Mouse (Mus musculus): ENCODE data around the gene Klf7. TPM values are rescaled to one million over a fixed set of nuclear protein-coding genes. Genes with fewer than 3 reads are reported as not detected.

The Klf7 gene
- polyA plus RNA-seq, 1 experiment, result 18.4 TPM

DNA sequence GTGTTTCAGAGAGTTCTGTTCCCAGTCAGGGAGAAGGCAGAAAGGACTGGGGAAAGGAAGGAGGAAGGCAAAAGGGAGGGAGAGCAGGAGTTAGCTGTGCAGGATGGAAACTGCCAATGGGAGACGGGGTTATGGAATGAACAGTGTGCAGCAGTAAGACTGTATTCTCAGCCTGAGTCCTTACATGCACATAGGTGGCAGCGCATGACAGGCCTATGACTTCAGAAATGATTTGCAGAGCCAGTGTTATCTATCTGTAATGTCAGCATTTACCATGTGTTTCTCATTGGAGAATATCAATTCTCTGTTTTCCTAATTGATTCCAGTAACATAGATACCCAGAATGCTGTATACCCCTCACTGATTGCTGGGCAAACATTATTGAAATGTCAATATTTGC lies 123.9 kb downstream of the Klf7 start:
- TF ChIP-seq CTCF (IDR thresholded peaks at IDR 0.05; ENCODE audit: extremely low read depth, insufficient read depth, low read length), result no peak
- no peak for TF ChIP-seq POLR2A (IDR thresholded peaks at IDR 0.05; ENCODE audit: extremely low read depth, insufficient read depth, low read length)
- Histone ChIP-seq H3K4me3 (ENCODE audit: insufficient read depth, low read length) (no peak overlapping the region), H3K4me1 (ENCODE audit: control insufficient read depth, insufficient read depth, low read length) (peaks cover 13% of the 10 kb centered on the region), H3K27ac (ENCODE audit: insufficient read depth, low read length) (no peak overlapping the region)

DNA sequence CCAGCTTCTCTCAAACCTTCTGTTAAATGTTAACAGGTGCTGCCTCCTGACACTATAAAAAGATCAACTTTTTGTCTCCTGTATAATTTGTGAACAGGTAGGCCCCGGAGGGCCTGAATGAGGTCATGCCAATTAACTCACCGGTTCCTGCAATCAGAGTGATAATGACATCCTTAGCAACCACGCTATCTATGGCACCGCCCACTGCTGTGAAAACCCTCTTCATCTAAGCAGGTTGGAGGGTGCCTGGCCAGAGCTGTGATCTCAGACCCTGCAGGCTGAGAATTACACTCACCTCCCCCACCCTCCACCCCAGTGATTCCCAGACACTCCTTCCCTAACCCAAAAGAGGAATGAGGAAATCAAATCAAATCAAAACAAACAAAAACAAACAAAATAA lies 126.3 kb downstream of the Klf7 start:
- TF ChIP-seq CTCF (IDR thresholded peaks at IDR 0.05; ENCODE audit: extremely low read depth, insufficient read depth, low read length), result no peak
- TF ChIP-seq POLR2A (IDR thresholded peaks at IDR 0.05; ENCODE audit: extremely low read depth, insufficient read depth, low read length), result no peak
- 0 out of 2 replicates have a peak overlapping the region, but pooled peaks have one; percentile 82 for H3K27ac ChIP-seq (ENCODE audit: insufficient read depth, low read length)
- peaks cover 13% of the 10 kb centered on the region for H3K4me1 ChIP-seq (ENCODE audit: control insufficient read depth, insufficient read depth, low read length)
- H3K4me3 ChIP-seq (ENCODE audit: insufficient read depth, low read length), result no peak overlapping the region

DNA sequence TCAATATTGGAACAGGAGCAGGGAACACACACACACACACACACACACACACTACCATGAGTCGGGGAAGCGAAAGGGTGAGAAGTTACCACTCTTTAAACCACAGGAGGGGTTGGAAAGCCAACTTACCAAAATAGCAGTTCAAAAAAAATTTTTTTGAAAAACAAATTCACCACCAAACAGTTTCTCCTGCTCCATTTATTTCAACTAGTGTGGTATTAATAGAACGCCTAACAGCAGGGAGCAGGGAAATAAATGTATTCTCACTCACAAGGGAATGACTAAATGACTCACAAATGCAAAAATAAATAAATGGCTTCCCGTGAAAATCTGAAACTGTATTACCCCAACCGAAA lies 127.0 kb downstream of the Klf7 start:
- no peak overlapping the region for H3K4me3 ChIP-seq (ENCODE audit: insufficient read depth, low read length)
- H3K27ac ChIP-seq (ENCODE audit: insufficient read depth, low read length), result peak overlapping the region; percentile 82
- H3K4me1 ChIP-seq (ENCODE audit: control insufficient read depth, insufficient read depth, low read length), result peaks cover 13% of the 10 kb centered on the region
- TF ChIP-seq POLR2A (IDR thresholded peaks at IDR 0.05; ENCODE audit: extremely low read depth, insufficient read depth, low read length) (no peak), CTCF (IDR thresholded peaks at IDR 0.05; ENCODE audit: extremely low read depth, insufficient read depth, low read length) (no peak)

DNA sequence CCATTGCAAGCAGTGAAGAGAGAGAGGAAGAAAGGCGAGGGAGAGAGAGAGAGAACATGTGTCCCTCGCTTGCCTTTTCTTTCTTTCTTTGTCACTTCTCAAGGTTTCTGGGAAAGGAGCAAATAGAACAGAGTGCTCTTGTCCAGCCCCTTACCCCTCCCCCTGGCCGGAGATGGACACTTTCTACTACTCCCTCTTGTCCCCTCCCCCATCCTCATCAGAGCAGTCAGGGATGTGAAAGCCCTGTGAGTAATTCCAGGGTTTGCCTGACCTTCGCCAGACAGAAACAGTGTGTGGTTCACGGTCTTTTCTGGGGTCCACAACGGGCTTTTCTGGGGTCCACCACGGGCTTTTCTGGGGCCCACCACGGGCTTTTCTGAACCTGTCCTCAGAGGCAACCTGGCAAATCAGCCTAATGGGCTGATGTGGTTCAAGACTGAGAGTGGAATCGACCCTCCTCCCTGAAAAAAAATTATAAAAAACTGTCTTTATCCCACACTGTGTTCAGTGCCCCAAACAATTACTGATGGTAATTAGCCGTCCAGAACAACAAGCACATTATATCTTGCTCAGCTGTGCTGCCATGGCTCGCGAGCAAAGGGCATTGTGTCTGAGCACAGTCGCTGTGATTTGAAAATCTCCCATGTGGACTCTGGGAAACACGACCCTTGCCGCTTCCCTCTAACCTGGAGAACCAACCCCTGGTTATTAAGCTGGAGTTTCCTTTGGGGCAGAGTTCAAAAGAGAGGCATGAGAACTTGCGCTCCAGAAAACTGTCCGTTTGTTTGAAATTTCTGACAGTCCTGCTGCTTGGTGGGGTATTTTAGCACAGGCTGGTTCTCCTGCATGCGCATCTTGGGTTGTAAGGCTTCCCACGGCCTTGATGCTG lies 127.6 kb downstream of the Klf7 start:
- Histone ChIP-seq H3K27ac (ENCODE audit: insufficient read depth, low read length) (peak overlapping the region; percentile 62), H3K4me1 (ENCODE audit: control insufficient read depth, insufficient read depth, low read length) (peaks cover 13% of the 10 kb centered on the region), H3K4me3 (ENCODE audit: insufficient read depth, low read length) (no peak overlapping the region)
- TF ChIP-seq POLR2A (IDR thresholded peaks at IDR 0.05; ENCODE audit: extremely low read depth, insufficient read depth, low read length) (no peak), CTCF (IDR thresholded peaks at IDR 0.05; ENCODE audit: extremely low read depth, insufficient read depth, low read length) (no peak)

DNA sequence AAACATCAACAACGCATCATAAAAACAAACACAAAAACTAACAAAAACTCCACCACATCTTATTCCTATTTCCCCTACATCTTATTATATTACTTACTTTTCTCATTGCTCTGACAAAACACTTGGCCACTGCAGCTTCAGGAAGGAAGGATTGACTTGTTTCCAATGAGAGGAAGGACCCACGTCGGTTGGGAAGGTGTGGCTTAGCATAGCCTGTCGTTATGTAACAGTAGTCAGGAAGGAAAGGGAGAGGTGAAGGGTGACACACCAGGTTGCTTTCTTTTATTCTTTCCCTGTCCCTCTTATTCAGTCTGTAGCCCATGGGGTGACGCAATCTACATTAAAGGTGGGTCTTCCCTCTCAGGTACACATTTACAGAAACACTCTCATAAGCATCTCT lies 129.6 kb downstream of the Klf7 start:
- Histone ChIP-seq H3K27ac (ENCODE audit: insufficient read depth, low read length) (no peak overlapping the region), H3K4me3 (ENCODE audit: insufficient read depth, low read length) (no peak overlapping the region), H3K4me1 (ENCODE audit: control insufficient read depth, insufficient read depth, low read length) (peaks cover 13% of the 10 kb centered on the region)
- TF ChIP-seq CTCF (IDR thresholded peaks at IDR 0.05; ENCODE audit: extremely low read depth, insufficient read depth, low read length) (no peak), POLR2A (IDR thresholded peaks at IDR 0.05; ENCODE audit: extremely low read depth, insufficient read depth, low read length) (no peak)

DNA sequence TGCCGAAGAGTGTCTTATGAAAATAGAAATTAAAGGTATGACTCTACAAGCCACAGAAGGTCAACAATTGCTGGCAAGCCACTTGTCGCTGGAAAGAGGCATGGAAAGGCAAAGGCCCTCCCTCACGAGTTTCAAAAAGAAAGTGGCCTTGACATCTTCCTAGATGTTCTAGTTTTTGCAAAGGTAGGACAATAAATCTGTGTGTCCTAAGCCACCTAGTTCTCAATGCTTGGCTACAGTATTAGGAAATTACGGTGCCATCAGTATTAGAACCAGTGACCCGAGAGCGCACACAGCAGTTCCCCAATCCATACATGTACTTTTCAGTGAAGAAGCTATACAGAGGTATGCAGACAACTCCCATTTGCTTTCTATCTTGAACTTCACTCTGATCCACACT lies 131.7 kb downstream of the Klf7 start:
- Histone ChIP-seq H3K4me3 (ENCODE audit: insufficient read depth, low read length) (no peak overlapping the region), H3K4me1 (ENCODE audit: control insufficient read depth, insufficient read depth, low read length) (peaks cover 11% of the 10 kb centered on the region), H3K27ac (ENCODE audit: insufficient read depth, low read length) (no peak overlapping the region)
- no peak for TF ChIP-seq CTCF (IDR thresholded peaks at IDR 0.05; ENCODE audit: extremely low read depth, insufficient read depth, low read length)

DNA sequence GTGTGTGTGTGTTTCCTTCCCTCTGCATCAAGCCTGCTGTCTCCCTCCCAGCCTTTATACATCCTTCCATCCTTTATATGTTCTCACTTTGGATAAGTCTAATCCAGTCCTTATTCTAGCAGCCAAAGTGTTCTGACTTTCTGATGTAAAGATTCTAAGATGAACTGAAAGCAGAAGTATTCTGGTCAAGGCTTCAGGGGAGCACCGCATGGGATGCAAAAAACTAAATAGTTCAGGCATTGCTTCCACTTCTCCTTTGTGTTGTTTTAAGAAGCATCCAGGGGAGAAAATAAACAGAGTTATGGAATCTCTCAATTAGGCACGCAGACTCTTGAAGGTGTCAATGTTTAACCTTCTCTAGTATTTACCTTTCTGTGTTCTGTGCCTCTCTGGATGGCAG lies 141.3 kb downstream of the Klf7 start:
- TF ChIP-seq CTCF (IDR thresholded peaks at IDR 0.05; ENCODE audit: extremely low read depth, insufficient read depth, low read length) (no peak), POLR2A (IDR thresholded peaks at IDR 0.05; ENCODE audit: extremely low read depth, insufficient read depth, low read length) (no peak)
- Histone ChIP-seq H3K4me1 (ENCODE audit: control insufficient read depth, insufficient read depth, low read length) (no peaks in the 10 kb centered on the region), H3K27ac (ENCODE audit: insufficient read depth, low read length) (no peak overlapping the region), H3K4me3 (ENCODE audit: insufficient read depth, low read length) (no peak overlapping the region)

All from cortical plate, adult 2 months (tissue).